Mouse (Mus musculus) forebrain, embryonic 11.5 days (tissue): ENCODE data around the gene Nr1h2. TPM values are rescaled to one million over a fixed set of nuclear protein-coding genes. Genes with fewer than 3 reads are reported as not detected.

Source experiments
- ATAC-seq: fragments of 200-750 bp; cut with Nextera tagmentation; replicated peaks from 2 replicates; pipeline ENCODE4 v1.8.0; 2017; ENCODE audit warnings: moderate TSS enrichment; ENCODE audit not compliant: low FRiP score
- DNase-seq: peaks from one replicate; pipeline ENCODE4 v3.0.0-alpha.2; 2017; ENCODE audit warnings: low spot score
- H3K27ac ChIP-seq: fragments of 300-500 bp; sonication (generic); 2 replicates; pipeline ENCODE4 v1.5.1; 2014; ENCODE audit warnings: low read depth, low read length
- H3K27me3 ChIP-seq: fragments of 300-500 bp; sonication (generic); 2 replicates; pipeline ENCODE4 v1.6.1; 2014; ENCODE audit warnings: mild to moderate bottlenecking, low read length, mixed read lengths; ENCODE audit not compliant: control insufficient read depth, insufficient read depth
- H3K36me3 ChIP-seq: fragments of 300-500 bp; sonication (generic); 2 replicates; pipeline ENCODE4 v1.6.1; 2014; ENCODE audit warnings: mild to moderate bottlenecking, low read length, moderate library complexity, mixed read lengths; ENCODE audit not compliant: control insufficient read depth, insufficient read depth
- H3K4me1 ChIP-seq: fragments of 300-500 bp; sonication (generic); replicated peaks from 2 replicates; pipeline ENCODE4 v1.6.1; 2014; ENCODE audit warnings: low read length, mixed read lengths; ENCODE audit not compliant: control insufficient read depth, insufficient read depth
- H3K4me2 ChIP-seq: fragments of 300-500 bp; sonication (generic); 2 replicates; pipeline ENCODE4 v1.6.1; 2014; ENCODE audit warnings: low read depth, mild to moderate bottlenecking, low read length, moderate library complexity, mixed read lengths; ENCODE audit not compliant: severe bottlenecking
- H3K4me3 ChIP-seq: fragments of 300-500 bp; sonication (generic); 2 replicates; pipeline ENCODE4 v1.5.1; 2014; ENCODE audit warnings: low read depth, low read length
- H3K9ac ChIP-seq: fragments of 300-500 bp; sonication (generic); 2 replicates; pipeline ENCODE4 v1.6.1; 2014; ENCODE audit warnings: low read length
- H3K9me3 ChIP-seq: fragments of 300-500 bp; sonication (generic); 2 replicates; pipeline ENCODE4 v1.6.1; 2016; ENCODE audit warnings: low read length, mixed read lengths; ENCODE audit not compliant: control insufficient read depth
- WGBS: fragments of 180-500 bp; shearing (Covaris S2); extraction: QIAGEN DNeasy Blood & Tissue Kit; methylation state at CpG from one replicate; pipeline ENCODE4 v1.1.7; 2014; 5-methylcytosine and 5-hydroxymethylcytosine counted together
- polyA plus RNA-seq: library from polyadenylated mRNA; unstranded; fragments of >200 nt; fragmentation: Nextera tagmentation; extraction: Ambion mirVana; gene quantifications from 2 replicates; pipeline ENCODE4 v1.2.1, GENCODE M21; 2014

The Nr1h2 gene
- polyA plus RNA-seq, 1 experiment from 2014 or later = 72.3 TPM

DNA sequence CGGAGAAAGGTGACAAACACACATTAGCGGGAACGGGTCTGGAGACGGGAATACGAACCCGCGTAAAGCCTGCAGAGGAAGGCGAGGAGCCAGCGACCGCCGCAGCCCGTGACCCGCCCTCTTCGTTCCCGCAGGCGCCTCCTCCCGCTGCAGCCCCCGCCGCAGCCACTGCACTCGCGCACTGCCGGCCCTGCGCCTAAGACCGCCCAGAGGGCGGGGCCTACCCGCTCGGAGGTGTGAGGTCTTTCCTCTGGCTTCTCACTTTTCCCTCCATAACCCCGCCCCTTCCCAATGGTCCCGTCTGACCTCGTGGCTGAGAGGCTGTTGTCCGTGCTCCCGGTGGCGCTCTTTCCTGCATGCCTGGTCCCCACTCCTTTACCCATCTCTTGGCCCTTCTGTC, 35.4 kb upstream of the Nr1h2 start:
- H3K4me1 ChIP-seq = peaks cover 32% of the 10 kb centered on the region; the same call in 1 of the 2 replicates
- no peaks in the 10 kb centered on the region for H3K36me3 ChIP-seq
- H3K27me3 ChIP-seq = peaks cover 37% of the 10 kb centered on the region
- peak; percentile 90 for DNase-seq
- no peak overlapping the region for H3K27ac ChIP-seq
- H3K9ac ChIP-seq = peak overlapping the region; percentile 43
- WGBS = under 1% methylated on average over 33 of the region's 33 CpGs
- peak; percentile 31 for ATAC-seq
- no peaks in the 10 kb centered on the region for H3K9me3 ChIP-seq
- peak overlapping the region; percentile 32 for H3K4me3 ChIP-seq
- peak overlapping the region; percentile 99 for H3K4me2 ChIP-seq

DNA sequence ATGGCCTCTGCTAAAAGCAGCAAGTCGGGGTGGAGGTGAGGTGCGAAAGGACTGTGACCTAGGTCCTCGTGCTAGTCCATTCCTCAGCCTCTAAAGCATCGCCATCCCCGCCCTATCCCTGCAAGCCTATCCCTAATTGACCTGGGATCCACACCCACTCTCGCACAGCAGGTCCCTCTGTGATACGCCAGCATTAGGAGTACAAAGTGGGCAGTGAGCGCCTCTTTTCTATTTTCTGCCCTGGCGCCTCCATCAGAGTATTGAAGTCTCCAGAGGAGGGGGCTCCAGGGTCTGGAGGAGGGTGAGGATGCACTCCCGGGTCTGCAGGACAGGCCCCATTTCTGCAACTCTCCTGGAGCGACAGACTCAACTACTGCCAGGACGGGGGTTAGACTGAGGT, 34.6 kb upstream of the Nr1h2 start:
- WGBS = 12% methylated on average over 12 of the region's 12 CpGs
- peaks cover 34% of the 10 kb centered on the region for H3K27me3 ChIP-seq
- no peak for ATAC-seq

DNA sequence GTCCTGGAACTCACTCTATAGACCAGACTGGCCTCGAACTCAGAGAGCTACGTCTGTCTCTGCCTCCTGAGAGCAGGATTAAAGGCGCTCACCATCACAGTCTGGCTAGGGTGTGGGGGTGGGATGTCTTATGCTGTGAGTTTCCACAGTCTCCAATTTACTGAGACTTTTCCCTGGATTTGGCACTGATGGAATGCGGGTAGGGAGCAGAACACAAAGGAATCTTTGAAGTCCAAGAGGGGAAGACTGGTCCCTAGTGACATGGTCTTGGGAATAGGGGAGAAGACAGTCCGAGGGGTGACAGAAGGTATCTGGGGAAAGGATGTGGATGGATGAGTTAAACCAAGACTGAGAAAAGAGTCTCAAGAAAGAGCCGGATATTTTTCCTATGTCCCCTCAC, 33.9 kb upstream of the Nr1h2 start:
- ATAC-seq (no peak), DNase-seq (no peak)
- 35% methylated on average over 6 of the region's 6 CpGs for WGBS
- Histone ChIP-seq H3K27ac (no peak overlapping the region), H3K9me3 (no peaks in the 10 kb centered on the region), H3K36me3 (no peaks in the 10 kb centered on the region), H3K4me3 (peak overlapping the region; percentile 34; the same call in 1 of the 2 replicates), H3K9ac (peak overlapping the region; percentile 43; the same call in 1 of the 2 replicates), H3K27me3 (peaks cover 27% of the 10 kb centered on the region), H3K4me2 (peak overlapping the region; percentile 57), H3K4me1 (peaks cover 26% of the 10 kb centered on the region; the same call in 1 of the 2 replicates)

More for the DNA sequence above, 34.6 kb upstream of the Nr1h2 start:
- peak overlapping the region; percentile 99 for H3K4me2 ChIP-seq
- no peak overlapping the region for H3K27ac ChIP-seq
- H3K4me1 ChIP-seq = peaks cover 28% of the 10 kb centered on the region; the same call in 1 of the 2 replicates
- no peaks in the 10 kb centered on the region for H3K36me3 ChIP-seq
- H3K9me3 ChIP-seq = no peaks in the 10 kb centered on the region
- H3K9ac ChIP-seq = peak overlapping the region; percentile 43; the same call in 1 of the 2 replicates
- H3K4me3 ChIP-seq = peak overlapping the region; percentile 32
- DNase-seq = no peak

DNA sequence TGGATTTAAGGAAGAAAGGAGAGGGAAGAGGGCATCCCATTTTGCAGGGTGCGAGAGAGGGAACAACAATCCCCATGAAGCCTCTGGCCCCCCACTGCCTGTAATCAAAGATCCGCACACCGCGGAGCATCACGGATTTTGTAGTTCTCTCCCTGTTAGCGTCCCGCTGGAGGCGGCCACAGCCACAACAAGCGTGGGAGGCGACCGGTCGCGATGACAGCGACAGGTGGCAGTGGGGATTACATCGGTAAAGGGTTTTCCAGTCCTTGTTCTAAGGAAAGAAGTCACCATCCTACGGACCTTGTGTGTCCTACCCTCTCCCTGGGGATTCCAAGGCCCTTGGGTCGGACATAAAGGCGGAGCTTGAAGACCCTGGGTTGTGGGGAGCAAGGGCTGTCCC, 33.2 kb upstream of the Nr1h2 start:
- peaks cover 20% of the 10 kb centered on the region; the same call in 1 of the 2 replicates for H3K4me1 ChIP-seq
- H3K36me3 ChIP-seq = no peaks in the 10 kb centered on the region
- H3K9me3 ChIP-seq = no peaks in the 10 kb centered on the region
- H3K27me3 ChIP-seq = peaks cover 20% of the 10 kb centered on the region
- H3K27ac ChIP-seq = no peak overlapping the region
- peak overlapping the region; percentile 57 for H3K4me2 ChIP-seq
- peak; percentile 19; the same call in 1 of the 2 replicates for ATAC-seq
- WGBS = 1% methylated on average over 18 of the region's 18 CpGs
- peak overlapping the region; percentile 43; the same call in 1 of the 2 replicates for H3K9ac ChIP-seq
- peak overlapping the region; percentile 34 for H3K4me3 ChIP-seq
- peak; percentile 86 for DNase-seq

DNA sequence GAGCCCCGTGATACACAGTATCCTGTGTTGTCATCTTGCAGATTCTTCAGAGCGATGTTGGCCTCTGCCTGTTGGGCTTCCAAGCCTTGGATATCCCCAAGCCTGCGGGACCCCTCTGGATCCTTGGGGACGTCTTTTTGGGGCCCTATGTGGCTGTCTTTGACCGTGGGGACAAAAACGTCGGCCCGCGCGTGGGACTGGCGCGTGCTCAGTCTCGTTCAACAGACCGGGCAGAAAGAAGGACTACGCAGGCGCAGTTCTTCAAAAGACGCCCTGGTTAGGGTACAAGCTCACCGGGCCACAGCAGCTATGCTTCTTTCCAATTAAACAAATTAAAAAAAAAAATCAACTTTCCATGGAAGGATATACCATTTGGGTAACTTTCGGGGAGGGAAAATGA, 32.8 kb upstream of the Nr1h2 start:
- H3K36me3 ChIP-seq = no peaks in the 10 kb centered on the region
- no peak for ATAC-seq
- peaks cover 18% of the 10 kb centered on the region; the same call in 1 of the 2 replicates for H3K4me1 ChIP-seq
- peaks cover 16% of the 10 kb centered on the region for H3K27me3 ChIP-seq
- H3K4me2 ChIP-seq = peak overlapping the region; percentile 57
- peak overlapping the region; percentile 13; the same call in 1 of the 2 replicates for H3K9ac ChIP-seq
- no peaks in the 10 kb centered on the region for H3K9me3 ChIP-seq
- DNase-seq = peak; percentile 66
- no peak overlapping the region for H3K27ac ChIP-seq
- 10% methylated on average over 19 of the region's 19 CpGs for WGBS
- H3K4me3 ChIP-seq = peak overlapping the region; percentile 34

DNA sequence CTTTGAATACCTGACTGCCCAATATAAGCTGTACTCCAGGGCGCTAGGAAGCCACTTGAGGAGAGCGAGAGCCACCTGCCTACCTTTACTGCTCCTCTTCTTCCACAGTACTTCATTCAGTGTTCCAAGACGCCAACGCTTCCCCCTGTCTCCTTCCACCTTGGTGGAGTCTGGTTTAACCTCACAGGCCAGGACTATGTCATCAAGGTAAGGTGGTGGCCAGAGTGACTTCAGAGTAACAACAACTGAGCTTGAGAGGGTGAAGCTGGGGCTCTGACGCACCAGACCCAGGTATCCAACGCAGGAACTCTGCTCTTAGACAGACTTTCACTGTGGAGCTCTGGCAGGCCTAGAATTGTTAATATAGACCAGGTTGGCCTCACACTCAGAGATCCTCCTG, 31.9 kb upstream of the Nr1h2 start:
- no peak for ATAC-seq
- H3K27me3 ChIP-seq = peaks cover 15% of the 10 kb centered on the region
- no peaks in the 10 kb centered on the region for H3K9me3 ChIP-seq
- H3K4me2 ChIP-seq = no peak overlapping the region
- H3K27ac ChIP-seq = no peak overlapping the region
- no peak overlapping the region for H3K9ac ChIP-seq
- no peak overlapping the region for H3K4me3 ChIP-seq
- 93% methylated on average over 6 of the region's 6 CpGs for WGBS
- peaks cover 14% of the 10 kb centered on the region; the same call in 1 of the 2 replicates for H3K4me1 ChIP-seq
- no peaks in the 10 kb centered on the region for H3K36me3 ChIP-seq
- peak; percentile 38 for DNase-seq

DNA sequence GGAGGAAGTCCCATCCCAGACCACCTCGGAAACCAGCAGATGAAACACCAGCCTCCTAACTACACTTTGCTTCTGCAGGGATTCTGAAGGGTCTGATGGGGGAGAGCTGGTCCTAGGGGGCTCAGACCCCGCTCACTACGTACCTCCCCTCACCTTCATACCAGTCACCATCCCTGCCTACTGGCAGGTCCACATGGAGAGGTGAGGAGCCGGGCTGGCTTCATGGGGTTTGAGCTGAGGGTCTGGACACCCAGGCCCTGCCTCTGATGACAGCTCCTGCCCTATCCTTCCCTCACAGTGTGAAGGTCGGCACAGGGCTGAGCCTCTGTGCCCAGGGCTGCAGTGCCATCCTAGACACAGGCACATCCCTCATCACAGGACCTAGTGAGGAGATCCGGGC, 31.2 kb upstream of the Nr1h2 start:
- Histone ChIP-seq H3K4me3 (no peak overlapping the region), H3K27ac (no peak overlapping the region), H3K9me3 (no peaks in the 10 kb centered on the region), H3K36me3 (no peaks in the 10 kb centered on the region), H3K4me2 (no peak overlapping the region), H3K27me3 (peaks cover 15% of the 10 kb centered on the region), H3K9ac (no peak overlapping the region), H3K4me1 (peaks cover 14% of the 10 kb centered on the region; the same call in 1 of the 2 replicates)
- 93% methylated on average over 6 of the region's 6 CpGs for WGBS
- DNase-seq (peak; percentile 40), ATAC-seq (no peak)

DNA sequence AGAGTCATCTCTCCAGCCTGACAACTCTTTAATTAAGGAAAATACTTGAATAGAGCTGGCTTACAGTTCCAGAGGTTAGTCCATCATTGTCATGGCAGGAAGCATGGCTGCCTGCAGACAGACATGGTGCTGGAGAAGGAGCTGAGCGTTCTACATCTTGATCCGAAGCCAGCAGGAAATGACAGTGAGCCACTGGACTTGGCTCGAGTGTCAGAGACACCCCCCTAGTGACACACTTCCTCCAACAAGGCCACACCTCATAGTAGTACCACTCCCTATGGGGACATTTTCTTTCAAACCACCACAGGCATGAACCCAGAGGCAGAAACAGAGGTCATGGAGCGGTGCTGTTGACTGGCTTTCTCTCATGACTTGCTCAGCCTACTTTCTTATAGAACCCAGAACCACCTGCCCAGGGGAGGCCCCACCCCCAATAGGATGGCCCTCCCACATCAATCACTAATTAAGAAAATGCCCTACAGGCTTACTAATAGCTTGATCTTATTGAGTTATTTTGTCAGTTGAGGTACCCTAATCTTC, 30.6 kb upstream of the Nr1h2 start:
- DNase-seq (peak; percentile 22), ATAC-seq (no peak)
- WGBS = 83% methylated on average over 4 of the region's 4 CpGs
- no peak overlapping the region for H3K27ac ChIP-seq
- H3K36me3 ChIP-seq = no peaks in the 10 kb centered on the region
- no peak overlapping the region for H3K4me2 ChIP-seq
- peaks cover 10% of the 10 kb centered on the region; the same call in 1 of the 2 replicates for H3K4me1 ChIP-seq
- H3K4me3 ChIP-seq = no peak overlapping the region
- H3K27me3 ChIP-seq = peaks cover 15% of the 10 kb centered on the region
- H3K9ac ChIP-seq = no peak overlapping the region
- H3K9me3 ChIP-seq = no peaks in the 10 kb centered on the region

DNA sequence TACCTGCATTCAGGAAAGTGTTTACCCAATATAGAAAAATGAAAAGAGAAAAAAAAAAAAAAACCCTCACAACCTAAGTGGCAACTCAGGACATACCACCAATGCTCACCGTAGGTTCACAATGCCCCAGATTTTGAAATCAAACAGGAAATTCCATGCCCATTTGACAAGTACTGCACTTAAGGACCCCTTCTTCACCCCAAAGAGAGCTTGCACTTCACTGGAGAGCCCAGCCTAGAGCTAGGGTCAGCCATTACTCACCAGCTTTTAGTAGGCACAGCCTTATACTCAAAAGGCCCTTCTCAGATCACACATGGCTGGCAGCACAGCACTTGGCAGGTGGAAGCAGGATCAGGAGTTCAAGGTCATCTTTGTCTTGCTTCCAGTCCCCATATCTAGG, 29.4 kb upstream of the Nr1h2 start:
- WGBS = 81% methylated on average over 1 of the region's 1 CpGs

More for the DNA sequence above, 29.4 kb upstream of the Nr1h2 start:
- Histone ChIP-seq H3K9me3 (peaks cover 3% of the 10 kb centered on the region; the same call in 1 of the 2 replicates), H3K4me3 (no peak overlapping the region), H3K4me2 (no peak overlapping the region), H3K9ac (no peak overlapping the region), H3K36me3 (no peaks in the 10 kb centered on the region), H3K4me1 (peaks cover 3% of the 10 kb centered on the region; the same call in 1 of the 2 replicates), H3K27ac (no peak overlapping the region), H3K27me3 (peaks cover 11% of the 10 kb centered on the region)
- ATAC-seq (no peak), DNase-seq (no peak)
